Mouse (Mus musculus) testis, adult 2 months (tissue): Measurements from ENCODE around the gene Apom. TPM values are rescaled to one million over a fixed set of nuclear protein-coding genes. Genes with fewer than 3 reads are reported as not detected.

Source experiments
- H3K27ac ChIP-seq: fragments of 200-500 bp; 2 replicates; pipeline ENCODE4 v1.5.1; 2012; ENCODE audit warnings: low read depth, low read length; ENCODE audit not compliant: control insufficient read depth, insufficient read depth
- H3K27me3 ChIP-seq: fragments of 200-500 bp; 2 replicates; pipeline ENCODE4 v1.6.1; 2012; ENCODE audit warnings: mild to moderate bottlenecking, low read length, moderate library complexity; ENCODE audit not compliant: control insufficient read depth, insufficient read depth
- H3K36me3 ChIP-seq: fragments of 200-500 bp; 2 replicates; pipeline ENCODE4 v1.6.1; 2012; ENCODE audit warnings: mild to moderate bottlenecking, low read length; ENCODE audit not compliant: control insufficient read depth, insufficient read depth
- H3K4me1 ChIP-seq: fragments of 200-500 bp; 2 replicates; pipeline ENCODE4 v1.6.1; 2012; ENCODE audit warnings: low read length; ENCODE audit not compliant: control insufficient read depth, insufficient read depth
- H3K4me3 ChIP-seq: fragments of 200-500 bp; 2 replicates; pipeline ENCODE4 v1.5.1; 2012; ENCODE audit warnings: low read depth, mild to moderate bottlenecking, low read length, moderate library complexity, mixed read lengths; ENCODE audit not compliant: control insufficient read depth
- CTCF ChIP-seq: fragments of 200-500 bp; IDR thresholded peaks from 2 replicates; pipeline ENCODE4 v1.5.1; 2012; ENCODE audit warnings: low read depth, mild to moderate bottlenecking, inconsistent platforms, low read length, moderate library complexity; ENCODE audit not compliant: control insufficient read depth, insufficient read depth, insufficient replicate concordance
- POLR2A ChIP-seq: fragments of 200-500 bp; IDR thresholded peaks from 2 replicates; pipeline ENCODE4 v1.6.1; 2012; ENCODE audit warnings: low read depth, mild to moderate bottlenecking, inconsistent platforms, low read length, moderate library complexity; ENCODE audit not compliant: control insufficient read depth
- polyA plus RNA-seq: library from polyadenylated mRNA; depleted of rRNA; stranded (reverse); fragments of >200 nt; gene quantifications from 2 replicates; pipeline ENCODE4 v1.2.3, GENCODE M21; 2012; rRNA removed

Apom gene
- polyA plus RNA-seq, 1 experiment, result 0.48 TPM

- H3K27me3 ChIP-seq, result no peaks in the 10 kb centered on the region
- no peak within 1 kb of the TSS for H3K27ac ChIP-seq
- peaks cover 4% of the 10 kb centered on the region; the same call in 1 of the 2 replicates for H3K4me1 ChIP-seq
- no peak within 1 kb of the TSS for H3K4me3 ChIP-seq
- TF ChIP-seq CTCF, result no peak
- H3K36me3 ChIP-seq, result no peaks in the 10 kb centered on the region
Observed at GRCm38 (mm10) chr17:35085208-35085865, 46.5 kb downstream of the Apom start, which contains the start of gene Ly6g6f. TSS of gene Ly6g6f (minus strand) at chr17:35085610.

- H3K4me3 ChIP-seq, result no peak overlapping the region
- peaks cover 2% of the 10 kb centered on the region; the same call in 1 of the 2 replicates for H3K4me1 ChIP-seq
- TF ChIP-seq CTCF (no peak), POLR2A (no peak)
- no peak overlapping the region for H3K27ac ChIP-seq
- H3K36me3 ChIP-seq, result no peaks in the 10 kb centered on the region
- no peaks in the 10 kb centered on the region for H3K27me3 ChIP-seq
Observed at GRCm38 (mm10) chr17:35083929-35084497, 47.8 kb downstream of the Apom start.

GRCm38 (mm10) chr17:35082841-35083576, 48.8 kb downstream of the Apom start:
- Histone ChIP-seq H3K36me3 (no peaks in the 10 kb centered on the region), H3K27ac (no peak overlapping the region), H3K4me3 (no peak overlapping the region), H3K4me1 (peaks cover 2% of the 10 kb centered on the region; the same call in 1 of the 2 replicates), H3K27me3 (no peaks in the 10 kb centered on the region)
- TF ChIP-seq CTCF, result no peak
- TF ChIP-seq POLR2A, result no peak

- no peak for TF ChIP-seq CTCF
- no peaks in the 10 kb centered on the region for H3K36me3 ChIP-seq
- H3K27me3 ChIP-seq, result no peaks in the 10 kb centered on the region
- H3K4me1 ChIP-seq, result peaks cover 2% of the 10 kb centered on the region
- no peak overlapping the region for H3K4me3 ChIP-seq
- no peak overlapping the region for H3K27ac ChIP-seq
Observed at GRCm38 (mm10) chr17:35080710-35081109, 51.1 kb downstream of the Apom start.

- Histone ChIP-seq H3K27me3 (no peaks in the 10 kb centered on the region), H3K27ac (no peak overlapping the region), H3K36me3 (no peaks in the 10 kb centered on the region), H3K4me1 (peaks cover 2% of the 10 kb centered on the region), H3K4me3 (no peak overlapping the region)
- TF ChIP-seq CTCF, result no peak
- no peak for TF ChIP-seq POLR2A
Observed at GRCm38 (mm10) chr17:35080248-35080647, 51.6 kb downstream of the Apom start.

GRCm38 (mm10) chr17:35079778-35080177, 52.1 kb downstream of the Apom start:
- Histone ChIP-seq H3K4me3 (no peak overlapping the region), H3K27ac (no peak overlapping the region), H3K4me1 (peaks cover 2% of the 10 kb centered on the region), H3K36me3 (no peaks in the 10 kb centered on the region), H3K27me3 (no peaks in the 10 kb centered on the region)
- no peak for TF ChIP-seq POLR2A
- TF ChIP-seq CTCF, result no peak

Other genes with a start within 250 kb of the Apom start
- 14.8 and 15.3 TPM in 2 replicates for gene C2, start 233.8 kb downstream of the Apom start, polyA plus RNA-seq
- gene Ehmt2, start 233.6 kb downstream of the Apom start, polyA plus RNA-seq, result 344 and 384 TPM in 2 replicates
- 0.52 and 2.2 TPM in 2 replicates for gene Slc44a4, start 217.6 kb downstream of the Apom start, polyA plus RNA-seq
- 4.1 and 7.9 TPM in 2 replicates for gene Neu1, start 200.8 kb downstream of the Apom start, polyA plus RNA-seq
- 2.6 and 5.2 TPM in 2 replicates for gene Hspa1b, start 172.8 kb downstream of the Apom start, polyA plus RNA-seq
- not detected in 2 replicates for gene Gm20481, start 162.1 kb downstream of the Apom start, polyA plus RNA-seq
- 4.4 and 5.5 TPM in 2 replicates for gene Hspa1a, start 159.9 kb downstream of the Apom start, polyA plus RNA-seq
- gene Hspa1l, start 159.3 kb downstream of the Apom start, polyA plus RNA-seq, result 718 and 731 TPM in 2 replicates
- gene Lsm2, start 150.2 kb downstream of the Apom start, polyA plus RNA-seq, result 480 and 579 TPM in 2 replicates
- gene Vars, start 131.1 kb downstream of the Apom start, polyA plus RNA-seq, result 261 and 309 TPM in 2 replicates
- gene Vwa7, start 115.5 kb downstream of the Apom start, polyA plus RNA-seq, result 0.65 and 0.84 TPM in 2 replicates
- 3.5 and 3.8 TPM in 2 replicates for gene Sapcd1, start 104.0 kb downstream of the Apom start, polyA plus RNA-seq
- 19.3 and 20.4 TPM in 2 replicates for gene Msh5, start 85.3 kb downstream of the Apom start, polyA plus RNA-seq
- 24.1 and 24.8 TPM in 2 replicates for gene Clic1, start 82.1 kb downstream of the Apom start, polyA plus RNA-seq
- gene Ddah2, start 73.0 kb downstream of the Apom start, polyA plus RNA-seq, result 11.1 and 14.4 TPM in 2 replicates
- 117 and 146 TPM in 2 replicates for gene Ly6g6c, start 66.7 kb downstream of the Apom start, polyA plus RNA-seq
- 3.4 and 3.7 TPM in 2 replicates for gene Mpig6b, start 65.9 kb downstream of the Apom start, polyA plus RNA-seq
- 0.78 and 0.95 TPM in 2 replicates for gene Ly6g6e, start 55.1 kb downstream of the Apom start, polyA plus RNA-seq
- gene Ly6g6d, start 54.0 kb downstream of the Apom start, polyA plus RNA-seq, result 0.85 and 0.99 TPM in 2 replicates
- gene Ly6g6f, start 46.4 kb downstream of the Apom start, polyA plus RNA-seq, result 1.1 and 1.2 TPM in 2 replicates
- 121 and 141 TPM in 2 replicates for gene Abhd16a, start 42.8 kb downstream of the Apom start, polyA plus RNA-seq
- gene Ly6g5c, start 23.8 kb downstream of the Apom start, polyA plus RNA-seq, result 0.54 TPM in 1 of 2 replicates, not detected in the other
- 2.9 and 3.1 TPM in 2 replicates for gene Ly6g5b, start 16.6 kb downstream of the Apom start, polyA plus RNA-seq
- gene Gpank1, start 10.6 kb downstream of the Apom start, polyA plus RNA-seq, result 70.0 and 73.6 TPM in 2 replicates
- gene Csnk2b, start 10.0 kb downstream of the Apom start, polyA plus RNA-seq, result 3,095 and 3,228 TPM in 2 replicates
- gene D17H6S53E, start 5.7 kb downstream of the Apom start, polyA plus RNA-seq, result 0.91 and 2.5 TPM in 2 replicates
- gene Bag6, start 3.1 kb upstream of the Apom start, polyA plus RNA-seq, result 709 and 791 TPM in 2 replicates
- 515 and 563 TPM in 2 replicates for gene Prrc2a, start 32.8 kb upstream of the Apom start, polyA plus RNA-seq
- gene Aif1, start 44.0 kb upstream of the Apom start, polyA plus RNA-seq, result 435 and 444 TPM in 2 replicates
- gene Lst1, start 56.4 kb upstream of the Apom start, polyA plus RNA-seq, result 0.65 and 1.3 TPM in 2 replicates
- 0.86 and 0.87 TPM in 2 replicates for gene Ltb, start 62.4 kb upstream of the Apom start, polyA plus RNA-seq
- 0.07 TPM in 1 of 2 replicates, not detected in the other for gene Tnf, start 70.0 kb upstream of the Apom start, polyA plus RNA-seq
- 0.07 TPM in 1 of 2 replicates, not detected in the other for gene Lta, start 73.3 kb upstream of the Apom start, polyA plus RNA-seq
- gene Gm16181, start 88.8 kb upstream of the Apom start, polyA plus RNA-seq, result not detected in 2 replicates
- 10.4 and 11.7 TPM in 2 replicates for gene Atp6v1g2, start 101.6 kb upstream of the Apom start, polyA plus RNA-seq
- 27.9 and 30.2 TPM in 2 replicates for gene Nfkbil1, start 103.7 kb upstream of the Apom start, polyA plus RNA-seq
- 125 and 129 TPM in 2 replicates for gene Ddx39b, start 109.7 kb upstream of the Apom start, polyA plus RNA-seq
- gene H2-D1, start 130.7 kb upstream of the Apom start, polyA plus RNA-seq, result 29.6 and 31.4 TPM in 2 replicates
- gene H2-Q1, start 188.4 kb upstream of the Apom start, polyA plus RNA-seq, result not detected in 2 replicates
- 0.53 and 0.90 TPM in 2 replicates for gene H2-Q2, start 210.2 kb upstream of the Apom start, polyA plus RNA-seq
- gene H2-Q4, start 247.6 kb upstream of the Apom start, polyA plus RNA-seq, result 3.2 and 4.2 TPM in 2 replicates